Mouse (Mus musculus) small intestine, adult 2 months (tissue): ENCODE measurements around the gene Ccdc169. TPM values are rescaled to one million over a fixed set of nuclear protein-coding genes. Genes with fewer than 3 reads are reported as not detected.

ENCODE experiments used
- H3K27ac ChIP-seq: fragments of 200-500 bp; 2 replicates; pipeline ENCODE4 v1.5.1; 2012; ENCODE audit warnings: low read depth, low read length, control low read depth, inconsistent platforms; ENCODE audit not compliant: insufficient read depth
- H3K27me3 ChIP-seq: fragments of 200-500 bp; 2 replicates; pipeline ENCODE4 v1.6.1; 2012; ENCODE audit warnings: mild to moderate bottlenecking, moderate library complexity, low read length, inconsistent platforms; ENCODE audit not compliant: control insufficient read depth, insufficient read depth
- H3K36me3 ChIP-seq: fragments of 200-500 bp; 2 replicates; pipeline ENCODE4 v1.6.1; 2012; ENCODE audit warnings: mild to moderate bottlenecking, low read length, control low read depth, inconsistent platforms; ENCODE audit not compliant: control insufficient read depth, insufficient read depth
- H3K4me1 ChIP-seq: fragments of 200-500 bp; 2 replicates; pipeline ENCODE4 v1.6.1; 2012; ENCODE audit warnings: low read length, inconsistent platforms, mixed read lengths; ENCODE audit not compliant: control insufficient read depth, insufficient read depth, insufficient read length
- H3K4me3 ChIP-seq: fragments of 200-500 bp; 2 replicates; pipeline ENCODE4 v1.5.1; 2012; ENCODE audit warnings: low read depth, mild to moderate bottlenecking, control low read depth, inconsistent platforms, low read length, moderate library complexity
- CTCF ChIP-seq: fragments of 200-500 bp; IDR thresholded peaks from 2 replicates; pipeline ENCODE4 v1.5.1; 2012; ENCODE audit warnings: low read depth, mild to moderate bottlenecking, control low read depth, inconsistent platforms, low read length, moderate library complexity, mixed read lengths; ENCODE audit not compliant: insufficient replicate concordance, insufficient read length; ENCODE audit errors: extremely low read depth
- POLR2A ChIP-seq: fragments of 200-500 bp; IDR thresholded peaks from 2 replicates; pipeline ENCODE4 v1.6.1; 2012; ENCODE audit warnings: low read depth, mild to moderate bottlenecking, control low read depth, inconsistent platforms, low read length, moderate library complexity
- WGBS: fragments of 180-500 bp; shearing (Covaris S2); methylation state at CpG from one replicate; pipeline ENCODE4 v1.1.7; 2018; 5-methylcytosine and 5-hydroxymethylcytosine counted together
- polyA plus RNA-seq: library from polyadenylated mRNA; depleted of rRNA; stranded (reverse); fragments of >200 nt; gene quantifications from 2 replicates; pipeline ENCODE4 v1.2.3, GENCODE M21; 2012

Gene Ccdc169
- polyA plus RNA-seq, 1 experiment = not detected

- TF ChIP-seq CTCF = no peak
- TF ChIP-seq POLR2A = no peak
- no peak overlapping the region for H3K4me3 ChIP-seq
- no peaks in the 10 kb centered on the region for H3K4me1 ChIP-seq
- no peaks in the 10 kb centered on the region for H3K27me3 ChIP-seq
- peaks cover 51% of the 10 kb centered on the region for H3K36me3 ChIP-seq
- WGBS = 88% methylated on average over 4 of the region's 4 CpGs
- H3K27ac ChIP-seq = no peak overlapping the region
Observed at GRCm38 (mm10) chr3:55129181-55129692, 7.9 kb upstream of the Ccdc169 start.

GRCm38 (mm10) chr3:55131576-55132233, 5.4 kb upstream of the Ccdc169 start:
- no peak for TF ChIP-seq POLR2A
- no peak for TF ChIP-seq CTCF
- no peaks in the 10 kb centered on the region for H3K27me3 ChIP-seq
- no peaks in the 10 kb centered on the region for H3K4me1 ChIP-seq
- H3K27ac ChIP-seq = no peak overlapping the region
- H3K36me3 ChIP-seq = peaks cover 52% of the 10 kb centered on the region
- WGBS = 90% methylated on average over 6 of the region's 6 CpGs
- H3K4me3 ChIP-seq = no peak overlapping the region

DNA sequence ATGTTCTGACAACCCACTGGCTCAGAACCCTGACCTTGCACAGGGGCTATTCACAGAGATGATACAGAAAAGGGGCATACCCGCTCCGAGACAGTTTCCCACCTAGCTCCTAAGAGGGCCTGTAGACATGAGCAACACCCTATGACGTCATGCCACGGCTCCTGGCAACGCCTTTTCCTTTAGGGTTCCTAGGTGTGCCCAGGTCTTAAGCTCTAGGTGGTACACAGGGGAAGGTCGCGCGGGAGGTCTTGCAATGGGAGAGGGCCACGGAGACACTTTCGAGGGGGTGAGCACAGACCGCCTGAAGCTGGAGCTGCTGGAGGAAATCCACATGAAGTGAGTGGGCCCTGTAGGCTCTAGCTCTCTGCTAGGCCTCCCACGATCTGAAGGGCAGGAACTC, 2.7 kb downstream of the Ccdc169 start:
- Histone ChIP-seq H3K27me3 (no peaks in the 10 kb centered on the region), H3K27ac (no peak overlapping the region), H3K36me3 (peaks cover 13% of the 10 kb centered on the region), H3K4me1 (no peaks in the 10 kb centered on the region), H3K4me3 (no peak overlapping the region)
- 95% methylated on average over 12 of the region's 12 CpGs for WGBS
- TF ChIP-seq CTCF (no peak), POLR2A (no peak)

DNA sequence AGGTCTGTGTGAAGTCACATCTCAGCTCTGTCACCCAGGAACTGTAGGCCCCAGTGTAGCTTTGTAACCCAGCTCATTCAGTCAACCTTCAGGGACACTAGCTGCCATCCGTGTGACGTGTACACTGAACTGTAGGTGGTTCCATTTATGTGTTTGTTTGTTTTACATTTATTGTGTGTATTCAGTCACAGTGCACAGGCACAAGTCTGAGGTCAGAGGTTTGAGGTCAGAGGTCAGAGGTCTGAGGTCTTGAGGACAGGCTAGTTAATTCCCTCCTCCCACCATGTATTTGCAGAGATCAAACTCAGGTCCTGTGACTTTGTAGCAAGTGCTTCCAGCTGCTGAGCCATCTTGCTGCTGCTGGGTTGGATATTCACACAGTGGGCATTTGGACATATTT, 4.3 kb downstream of the Ccdc169 start:
- Histone ChIP-seq H3K4me3 (no peak overlapping the region), H3K27me3 (no peaks in the 10 kb centered on the region), H3K27ac (no peak overlapping the region), H3K4me1 (no peaks in the 10 kb centered on the region), H3K36me3 (peaks cover 4% of the 10 kb centered on the region)
- no peak for TF ChIP-seq CTCF
- WGBS = 63% methylated on average over 2 of the region's 2 CpGs

GRCm38 (mm10) chr3:55144916-55145315, 7.8 kb downstream of the Ccdc169 start:
- H3K4me1 ChIP-seq = no peaks in the 10 kb centered on the region

DNA sequence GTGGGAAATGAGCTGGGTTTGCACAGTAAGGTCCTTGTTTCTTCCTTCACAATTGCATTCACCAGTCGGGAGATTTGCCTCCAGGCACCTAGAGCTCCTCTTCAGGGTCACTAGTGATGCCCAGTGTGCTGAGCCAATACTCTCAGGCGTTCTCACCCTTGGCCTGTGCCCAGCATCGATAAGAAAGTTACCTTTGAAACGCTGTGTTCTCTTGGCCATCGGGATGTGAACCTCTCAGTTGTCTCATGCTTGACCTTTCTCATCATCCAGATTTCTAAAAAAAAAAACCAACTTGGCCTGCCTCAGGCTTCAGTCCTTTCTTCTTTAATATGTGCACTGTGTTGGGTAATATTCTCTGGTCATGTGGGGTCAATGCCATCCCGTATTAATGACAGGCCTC, 9.3 kb downstream of the Ccdc169 start:
- Histone ChIP-seq H3K27me3 (no peaks in the 10 kb centered on the region), H3K27ac (no peak overlapping the region), H3K4me3 (no peak overlapping the region), H3K4me1 (no peaks in the 10 kb centered on the region), H3K36me3 (no peaks in the 10 kb centered on the region)
- TF ChIP-seq CTCF (no peak), POLR2A (no peak)
- WGBS = 61% methylated on average over 6 of the region's 6 CpGs

More at GRCm38 (mm10) chr3:55144916-55145315, 7.8 kb downstream of the Ccdc169 start:
- Histone ChIP-seq H3K27me3 (no peaks in the 10 kb centered on the region), H3K4me3 (no peak overlapping the region), H3K36me3 (no peaks in the 10 kb centered on the region), H3K27ac (no peak overlapping the region)
- 86% methylated on average over 4 of the region's 4 CpGs for WGBS
- TF ChIP-seq POLR2A (no peak), CTCF (no peak)

DNA sequence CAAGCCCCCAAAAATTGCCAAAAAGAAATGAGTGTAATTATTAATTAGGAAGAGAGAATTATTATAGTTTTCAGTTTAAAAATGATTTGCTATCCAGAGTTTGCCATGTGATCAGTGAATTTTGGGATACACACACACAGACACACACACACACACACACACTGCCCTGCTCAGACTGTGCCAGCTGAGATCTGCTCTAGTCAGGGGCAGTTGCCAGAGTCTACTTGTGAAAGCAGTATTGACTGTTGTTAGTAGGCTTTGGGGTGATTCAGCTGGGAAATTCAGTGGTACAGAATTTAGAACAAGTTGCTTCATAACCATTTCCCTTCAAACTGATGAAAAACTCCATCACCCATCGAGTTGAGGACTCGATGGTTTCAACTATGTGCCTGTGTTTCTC, 10.0 kb downstream of the Ccdc169 start:
- Histone ChIP-seq H3K4me3 (no peak overlapping the region), H3K27ac (no peak overlapping the region), H3K4me1 (no peaks in the 10 kb centered on the region), H3K27me3 (no peaks in the 10 kb centered on the region), H3K36me3 (no peaks in the 10 kb centered on the region)
- TF ChIP-seq CTCF (no peak), POLR2A (no peak)
- WGBS = 87% methylated on average over 2 of the region's 2 CpGs
